Mouse (Mus musculus): ENCODE measurements around the gene Olfr101. TPM values are rescaled to one million over a fixed set of nuclear protein-coding genes. Genes with fewer than 3 reads are reported as not detected.

The Olfr101 gene
- polyA plus RNA-seq, 1 experiment from 2014 or later = not detected

DNA sequence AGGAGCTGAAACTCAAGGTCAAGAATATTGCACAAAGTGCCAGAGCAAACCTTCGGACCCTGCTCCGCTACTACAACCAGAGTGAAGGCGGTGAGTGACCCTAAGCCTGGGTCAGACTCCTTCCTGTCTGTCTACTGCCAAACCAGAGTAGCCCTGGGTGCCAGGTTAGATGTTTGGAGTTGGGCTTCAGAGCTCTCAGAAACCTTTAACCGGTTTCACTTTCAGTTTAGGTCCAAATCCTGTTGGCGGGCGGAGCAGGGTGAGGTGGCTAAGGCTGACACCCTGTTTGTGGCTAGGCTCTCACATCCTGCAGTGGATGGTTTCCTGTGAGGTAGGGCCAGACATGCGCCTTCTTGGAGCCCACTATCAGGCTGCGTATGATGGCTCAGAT lies 33.4 kb downstream of the Olfr101 start:
- ATAC-seq (ENCODE audit: insufficient read depth, low FRiP score) = peak; percentile 45; the same call in 1 of the 2 replicates

GRCm38 (mm10) chr17:37270058-37270701 lies 33.9 kb downstream of the Olfr101 start, which contains the start of gene H2-M3:
Gene H2-M3 (plus strand): TSS chr17:37270220.
- peak within 1 kb of the TSS; percentile 67 for H3K9ac ChIP-seq (ENCODE audit: low read length)
- ATAC-seq (ENCODE audit: insufficient read depth, low FRiP score) = peak; percentile 91
- WGBS = 2% methylated on average over 26 of the region's 26 CpGs

More for the DNA sequence above, 33.4 kb downstream of the Olfr101 start:
- 54% methylated on average over 8 of the region's 8 CpGs for WGBS
- Histone ChIP-seq H3K4me2 (ENCODE audit: low read depth, low read length) (peak overlapping the region; percentile 94), H3K4me1 (ENCODE audit: control insufficient read depth, insufficient read depth, low read length) (no peaks in the 10 kb centered on the region), H3K27me3 (ENCODE audit: control insufficient read depth, insufficient read depth, low read length) (no peaks in the 10 kb centered on the region), H3K36me3 (ENCODE audit: control insufficient read depth, insufficient read depth, low read length) (no peaks in the 10 kb centered on the region), H3K27ac (ENCODE audit: low read length) (no peak overlapping the region), H3K9me3 (replicated peaks; ENCODE audit: control insufficient read depth, low read length) (no peaks in the 10 kb centered on the region), H3K9ac (ENCODE audit: low read length) (peak overlapping the region; percentile 67; the same call in 1 of the 2 replicates), H3K4me3 (replicated peaks; ENCODE audit: low read length) (peak overlapping the region; percentile 66)

GRCm38 (mm10) chr17:37263626-37264025 lies 40.5 kb downstream of the Olfr101 start, which contains the start of gene Olfr98:
Gene Olfr98 (minus strand): TSS chr17:37263749.
- Histone ChIP-seq H3K4me3 (replicated peaks; ENCODE audit: low read length) (no peak within 1 kb of the TSS), H3K4me2 (ENCODE audit: low read depth, low read length) (no peak within 1 kb of the TSS), H3K9ac (ENCODE audit: low read length) (no peak within 1 kb of the TSS), H3K9me3 (replicated peaks; ENCODE audit: control insufficient read depth, low read length) (no peaks in the 10 kb centered on the region), H3K36me3 (ENCODE audit: control insufficient read depth, insufficient read depth, low read length) (no peaks in the 10 kb centered on the region), H3K27ac (ENCODE audit: low read length) (no peak within 1 kb of the TSS), H3K27me3 (ENCODE audit: control insufficient read depth, insufficient read depth, low read length) (no peaks in the 10 kb centered on the region), H3K4me1 (ENCODE audit: control insufficient read depth, insufficient read depth, low read length) (no peaks in the 10 kb centered on the region)
- 90% methylated on average over 1 of the region's 1 CpGs for WGBS
- no peak for ATAC-seq (ENCODE audit: insufficient read depth, low FRiP score)

More at GRCm38 (mm10) chr17:37270058-37270701, 33.9 kb downstream of the Olfr101 start, which contains the start of gene H2-M3:
- Histone ChIP-seq H3K27me3 (ENCODE audit: control insufficient read depth, insufficient read depth, low read length) (no peaks in the 10 kb centered on the region), H3K36me3 (ENCODE audit: control insufficient read depth, insufficient read depth, low read length) (no peaks in the 10 kb centered on the region), H3K4me3 (replicated peaks; ENCODE audit: low read length) (peak within 1 kb of the TSS; percentile 66), H3K4me1 (ENCODE audit: control insufficient read depth, insufficient read depth, low read length) (no peaks in the 10 kb centered on the region), H3K27ac (ENCODE audit: low read length) (no peak within 1 kb of the TSS), H3K4me2 (ENCODE audit: low read depth, low read length) (peak within 1 kb of the TSS; percentile 94), H3K9me3 (replicated peaks; ENCODE audit: control insufficient read depth, low read length) (no peaks in the 10 kb centered on the region)

- H3K36me3 ChIP-seq (ENCODE audit: control insufficient read depth, insufficient read depth, low read length) = no peaks in the 10 kb centered on the region
- no peak overlapping the region for H3K9ac ChIP-seq (ENCODE audit: low read length)
- no peak overlapping the region for H3K4me2 ChIP-seq (ENCODE audit: low read depth, low read length)
- no peaks in the 10 kb centered on the region for H3K9me3 ChIP-seq (replicated peaks; ENCODE audit: control insufficient read depth, low read length)
- no peaks in the 10 kb centered on the region for H3K4me1 ChIP-seq (ENCODE audit: control insufficient read depth, insufficient read depth, low read length)
- peak; percentile 50; the same call in 1 of the 2 replicates for ATAC-seq (ENCODE audit: insufficient read depth, low FRiP score)
- H3K27me3 ChIP-seq (ENCODE audit: control insufficient read depth, insufficient read depth, low read length) = no peaks in the 10 kb centered on the region
- WGBS = 12% methylated on average over 1 of the region's 1 CpGs
- no peak overlapping the region for H3K4me3 ChIP-seq (replicated peaks; ENCODE audit: low read length)
- no peak overlapping the region for H3K27ac ChIP-seq (ENCODE audit: low read length)
Measured at GRCm38 (mm10) chr17:37250544-37250943, 53.6 kb downstream of the Olfr101 start.

DNA sequence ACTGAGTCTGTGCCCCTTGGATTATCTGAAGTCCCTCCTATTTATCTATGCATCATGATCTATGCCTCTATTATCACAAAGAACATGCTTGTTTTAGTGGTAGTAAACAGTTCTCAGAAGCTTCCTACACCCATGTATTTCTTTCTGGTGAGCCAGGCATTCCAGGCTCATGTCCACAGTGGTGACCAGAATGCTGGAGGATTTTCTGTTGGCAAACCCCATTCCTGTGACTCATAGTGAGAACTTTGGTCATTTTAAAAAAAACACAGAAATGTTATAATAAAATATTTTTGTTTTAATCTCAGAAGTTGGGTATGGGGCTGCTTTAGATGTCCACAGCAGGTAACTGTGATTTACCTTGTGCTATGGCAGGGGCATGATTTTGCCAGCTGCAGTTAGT lies 54.7 kb downstream of the Olfr101 start:
- Histone ChIP-seq H3K4me3 (replicated peaks; ENCODE audit: low read length) (no peak overlapping the region), H3K9ac (ENCODE audit: low read length) (no peak overlapping the region), H3K4me1 (ENCODE audit: control insufficient read depth, insufficient read depth, low read length) (no peaks in the 10 kb centered on the region), H3K9me3 (replicated peaks; ENCODE audit: control insufficient read depth, low read length) (no peaks in the 10 kb centered on the region), H3K36me3 (ENCODE audit: control insufficient read depth, insufficient read depth, low read length) (no peaks in the 10 kb centered on the region), H3K27me3 (ENCODE audit: control insufficient read depth, insufficient read depth, low read length) (no peaks in the 10 kb centered on the region), H3K27ac (ENCODE audit: low read length) (no peak overlapping the region), H3K4me2 (ENCODE audit: low read depth, low read length) (no peak overlapping the region)
- ATAC-seq (ENCODE audit: insufficient read depth, low FRiP score) = no peak

Other genes starting within 250 kb of the Olfr101 start
- not detected in 2 replicates for gene Olfr90, start 215.8 kb downstream of the Olfr101 start, polyA plus RNA-seq (2015; fragmentation: Nextera tagmentation; extraction: Ambion mirVana)
- gene Olfr91, start 206.0 kb downstream of the Olfr101 start, polyA plus RNA-seq (2015; fragmentation: Nextera tagmentation; extraction: Ambion mirVana) = not detected in 2 replicates
- not detected in 2 replicates for gene Olfr92, start 184.2 kb downstream of the Olfr101 start, polyA plus RNA-seq (2015; fragmentation: Nextera tagmentation; extraction: Ambion mirVana)
- gene Olfr93, start 142.8 kb downstream of the Olfr101 start, polyA plus RNA-seq (2015; fragmentation: Nextera tagmentation; extraction: Ambion mirVana) = not detected in 2 replicates
- not detected in 2 replicates for gene Ubd, start 110.4 kb downstream of the Olfr101 start, polyA plus RNA-seq (2015; fragmentation: Nextera tagmentation; extraction: Ambion mirVana)
- not detected in 2 replicates for gene Olfr94, start 103.3 kb downstream of the Olfr101 start, polyA plus RNA-seq (2015; fragmentation: Nextera tagmentation; extraction: Ambion mirVana)
- gene Olfr95, start 91.2 kb downstream of the Olfr101 start, polyA plus RNA-seq (2015; fragmentation: Nextera tagmentation; extraction: Ambion mirVana) = not detected in 2 replicates
- not detected in 2 replicates for gene Olfr96, start 84.2 kb downstream of the Olfr101 start, polyA plus RNA-seq (2015; fragmentation: Nextera tagmentation; extraction: Ambion mirVana)
- not detected in 2 replicates for gene Olfr97, start 67.0 kb downstream of the Olfr101 start, polyA plus RNA-seq (2015; fragmentation: Nextera tagmentation; extraction: Ambion mirVana)
- not detected in 2 replicates for gene Olfr98, start 40.6 kb downstream of the Olfr101 start, polyA plus RNA-seq (2015; fragmentation: Nextera tagmentation; extraction: Ambion mirVana)
- gene H2-M3, start 34.1 kb downstream of the Olfr101 start, polyA plus RNA-seq (2015; fragmentation: Nextera tagmentation; extraction: Ambion mirVana) = 3.2 and 4.0 TPM in 2 replicates
- not detected in 2 replicates for gene Olfr99, start 20.9 kb downstream of the Olfr101 start, polyA plus RNA-seq (2015; fragmentation: Nextera tagmentation; extraction: Ambion mirVana)
- not detected in 2 replicates for gene Olfr102, start 12.7 kb upstream of the Olfr101 start, polyA plus RNA-seq (2015; fragmentation: Nextera tagmentation; extraction: Ambion mirVana)
- gene Olfr103, start 35.4 kb upstream of the Olfr101 start, polyA plus RNA-seq (2015; fragmentation: Nextera tagmentation; extraction: Ambion mirVana) = not detected in 2 replicates
- gene Olfr104-ps, start 55.3 kb upstream of the Olfr101 start, polyA plus RNA-seq (2015; fragmentation: Nextera tagmentation; extraction: Ambion mirVana) = not detected in 2 replicates
- not detected in 2 replicates for gene Olfr105-ps, start 74.7 kb upstream of the Olfr101 start, polyA plus RNA-seq (2015; fragmentation: Nextera tagmentation; extraction: Ambion mirVana)
- not detected in 2 replicates for gene Olfr106-ps, start 86.1 kb upstream of the Olfr101 start, polyA plus RNA-seq (2015; fragmentation: Nextera tagmentation; extraction: Ambion mirVana)
- gene Olfr107, start 94.9 kb upstream of the Olfr101 start, polyA plus RNA-seq (2015; fragmentation: Nextera tagmentation; extraction: Ambion mirVana) = not detected in 2 replicates
- not detected in 2 replicates for gene Olfr108, start 141.2 kb upstream of the Olfr101 start, polyA plus RNA-seq (2015; fragmentation: Nextera tagmentation; extraction: Ambion mirVana)
- gene Olfr109, start 154.6 kb upstream of the Olfr101 start, polyA plus RNA-seq (2015; fragmentation: Nextera tagmentation; extraction: Ambion mirVana) = not detected in 2 replicates
- not detected in 2 replicates for gene H2-M2, start 179.2 kb upstream of the Olfr101 start, polyA plus RNA-seq (2015; fragmentation: Nextera tagmentation; extraction: Ambion mirVana)
- not detected in 2 replicates for gene Olfr110, start 188.2 kb upstream of the Olfr101 start, polyA plus RNA-seq (2015; fragmentation: Nextera tagmentation; extraction: Ambion mirVana)
- gene Olfr111, start 203.7 kb upstream of the Olfr101 start, polyA plus RNA-seq (2015; fragmentation: Nextera tagmentation; extraction: Ambion mirVana) = not detected in 2 replicates

Data from stomach, embryonic 16.5 days (tissue).